Mouse (Mus musculus) hindbrain, embryonic 12.5 days (tissue): ENCODE measurements around the gene Lap3. TPM values are rescaled to one million over a fixed set of nuclear protein-coding genes. Genes with fewer than 3 reads are reported as not detected.

Experiments used
- ATAC-seq: fragments of 200-750 bp; cut with Nextera tagmentation; 2 replicates; pipeline ENCODE4 v1.8.0; 2017; ENCODE audit warnings: moderate TSS enrichment; ENCODE audit not compliant: low FRiP score
- H3K27ac ChIP-seq: fragments of 300-500 bp; sonication (generic); 2 replicates; pipeline ENCODE4 v1.5.1; 2016; ENCODE audit warnings: mild to moderate bottlenecking
- H3K27me3 ChIP-seq: fragments of 300-500 bp; sonication (generic); 2 replicates; pipeline ENCODE4 v1.6.1; 2016; ENCODE audit warnings: mild to moderate bottlenecking
- H3K36me3 ChIP-seq: fragments of 300-500 bp; sonication (generic); 2 replicates; pipeline ENCODE4 v1.6.1; 2016; ENCODE audit warnings: mild to moderate bottlenecking
- H3K4me1 ChIP-seq: fragments of 300-500 bp; sonication (generic); 2 replicates; pipeline ENCODE4 v1.6.1; 2016
- H3K4me2 ChIP-seq: fragments of 300-500 bp; sonication (generic); replicated peaks from 2 replicates; pipeline ENCODE4 v1.6.1; 2016; ENCODE audit warnings: mild to moderate bottlenecking
- H3K4me3 ChIP-seq: fragments of 300-500 bp; sonication (generic); 2 replicates; pipeline ENCODE4 v1.5.1; 2016; ENCODE audit warnings: mild to moderate bottlenecking
- H3K9ac ChIP-seq: fragments of 300-500 bp; sonication (generic); 2 replicates; pipeline ENCODE4 v1.6.1; 2016; ENCODE audit warnings: mild to moderate bottlenecking, moderate library complexity
- H3K9me3 ChIP-seq: fragments of 300-500 bp; sonication (generic); replicated peaks from 2 replicates; pipeline ENCODE4 v1.6.1; 2016; ENCODE audit warnings: mild to moderate bottlenecking
- WGBS: fragments of 180-500 bp; shearing (Covaris S2); methylation state at CpG from one replicate; pipeline ENCODE4 v1.1.7; 2016; 5-methylcytosine and 5-hydroxymethylcytosine counted together
- polyA plus RNA-seq: library from polyadenylated mRNA; unstranded; fragments of >200 nt; fragmentation: Nextera tagmentation; extraction: Ambion mirVana; gene quantifications from 2 replicates; pipeline ENCODE4 v1.2.1, GENCODE M21; 2016

Lap3 gene
- 57.3 and 58.8 TPM in 2 replicates for polyA plus RNA-seq

DNA sequence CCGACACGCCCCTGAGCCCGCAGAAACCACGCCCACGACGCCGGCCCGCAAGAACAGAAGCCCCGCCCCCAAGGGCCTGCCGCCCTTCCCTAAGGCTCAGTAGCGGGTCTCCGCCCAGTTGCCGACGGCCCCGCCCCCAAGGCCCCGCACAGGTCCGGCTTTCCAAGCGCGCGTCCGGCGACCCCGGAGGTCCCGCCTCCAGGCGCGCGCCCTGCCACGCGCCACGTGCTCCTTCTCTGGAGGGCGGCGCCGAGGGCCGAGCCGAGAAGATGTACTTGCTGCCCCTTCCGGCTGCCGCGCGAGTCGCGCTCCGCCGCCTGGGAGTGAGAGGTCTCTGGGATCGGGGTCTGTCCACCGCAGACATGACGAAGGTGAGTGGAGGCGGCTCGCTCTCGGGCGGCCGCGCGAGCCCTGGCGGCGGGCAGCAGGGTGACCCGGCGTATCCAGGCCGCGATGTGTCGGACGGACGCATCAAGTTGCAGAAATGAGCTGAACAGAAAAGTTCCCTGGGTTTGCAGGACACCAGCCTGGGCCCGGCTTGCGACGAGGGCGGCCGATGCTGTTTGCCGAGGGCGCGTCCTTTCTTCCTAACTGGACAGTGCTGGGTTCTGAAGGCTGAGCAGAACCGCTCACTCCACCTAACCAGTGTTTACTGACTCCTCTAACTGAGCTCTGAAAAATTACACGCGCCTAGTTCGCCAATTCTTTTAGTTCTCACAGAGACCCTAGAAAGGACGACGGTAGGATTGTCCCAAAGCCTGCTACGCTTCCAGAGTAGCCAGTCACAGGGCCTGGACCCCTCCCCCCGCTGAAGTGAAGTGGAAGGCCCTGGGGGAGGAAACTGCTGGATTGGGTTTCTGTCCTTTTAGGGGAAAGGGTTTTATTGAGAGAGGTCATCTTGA is at the start of gene Lap3:
TSS of gene Lap3 (plus strand) at position 184 of the 902 bp plus-strand sequence.
- WGBS, result under 1% methylated on average over 76 of the region's 78 CpGs
- peak; percentile 96 for ATAC-seq
- Histone ChIP-seq H3K36me3 (peaks cover 5% of the 10 kb centered on the region), H3K4me1 (0 out of 2 replicates have a peak, but pooled peaks cover 11% of the 10 kb centered on the region), H3K9me3 (no peaks in the 10 kb centered on the region), H3K27ac (peak within 1 kb of the TSS; percentile 35; the same call in 1 of the 2 replicates), H3K9ac (peak within 1 kb of the TSS; percentile 73), H3K4me3 (peak within 1 kb of the TSS; percentile 63), H3K4me2 (peak within 1 kb of the TSS; percentile 70), H3K27me3 (peaks cover 3% of the 10 kb centered on the region; the same call in 1 of the 2 replicates)

GRCm38 (mm10) chr5:45444130-45444832 is 48.9 kb upstream of the Lap3 start:
- Histone ChIP-seq H3K36me3 (peaks cover 18% of the 10 kb centered on the region; the same call in 1 of the 2 replicates), H3K9me3 (no peaks in the 10 kb centered on the region), H3K4me1 (peaks cover 14% of the 10 kb centered on the region), H3K9ac (no peak overlapping the region), H3K4me3 (no peak overlapping the region), H3K4me2 (no peak overlapping the region), H3K27ac (no peak overlapping the region), H3K27me3 (no peaks in the 10 kb centered on the region)
- no peak for ATAC-seq
- 90% methylated on average over 8 of the region's 8 CpGs for WGBS

- Histone ChIP-seq H3K4me2 (peak overlapping the region; percentile 85), H3K36me3 (peaks cover 7% of the 10 kb centered on the region; the same call in 1 of the 2 replicates), H3K9ac (0 out of 2 replicates have a peak overlapping the region, but pooled peaks have one; percentile 27), H3K4me1 (peaks cover 17% of the 10 kb centered on the region), H3K4me3 (peak overlapping the region; percentile 50; the same call in 1 of the 2 replicates), H3K9me3 (no peaks in the 10 kb centered on the region), H3K27ac (no peak overlapping the region), H3K27me3 (no peaks in the 10 kb centered on the region)
- WGBS, result 27% methylated on average over 5 of the region's 5 CpGs
- no peak for ATAC-seq
Observed at GRCm38 (mm10) chr5:45448676-45449075, 44.5 kb upstream of the Lap3 start.

DNA sequence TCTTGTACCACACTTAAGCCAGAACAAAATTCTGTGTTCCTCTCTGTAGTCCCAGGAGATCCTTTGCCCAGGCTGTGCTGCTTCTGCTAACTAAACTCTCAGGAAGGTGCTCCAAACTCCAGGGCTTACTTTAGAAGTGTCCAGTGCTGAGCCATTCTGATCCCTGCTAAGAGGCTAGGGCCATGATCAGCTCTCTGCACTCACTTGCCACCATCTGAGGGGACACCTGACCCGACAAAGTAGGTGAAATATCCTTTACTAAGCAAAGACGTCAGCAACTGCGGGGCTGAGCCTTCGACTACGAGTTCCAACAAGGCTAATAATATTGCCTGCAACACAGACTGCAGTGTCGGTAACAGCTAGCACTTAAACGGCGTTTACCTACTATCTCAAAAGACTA is 44.0 kb upstream of the Lap3 start:
- Histone ChIP-seq H3K36me3 (peaks cover 4% of the 10 kb centered on the region; the same call in 1 of the 2 replicates), H3K27ac (no peak overlapping the region), H3K4me3 (peak overlapping the region; percentile 50), H3K9ac (peak overlapping the region; percentile 62), H3K27me3 (no peaks in the 10 kb centered on the region), H3K9me3 (no peaks in the 10 kb centered on the region), H3K4me1 (peaks cover 17% of the 10 kb centered on the region), H3K4me2 (peak overlapping the region; percentile 85)
- WGBS, result 2% methylated on average over 8 of the region's 8 CpGs
- ATAC-seq, result no peak

DNA sequence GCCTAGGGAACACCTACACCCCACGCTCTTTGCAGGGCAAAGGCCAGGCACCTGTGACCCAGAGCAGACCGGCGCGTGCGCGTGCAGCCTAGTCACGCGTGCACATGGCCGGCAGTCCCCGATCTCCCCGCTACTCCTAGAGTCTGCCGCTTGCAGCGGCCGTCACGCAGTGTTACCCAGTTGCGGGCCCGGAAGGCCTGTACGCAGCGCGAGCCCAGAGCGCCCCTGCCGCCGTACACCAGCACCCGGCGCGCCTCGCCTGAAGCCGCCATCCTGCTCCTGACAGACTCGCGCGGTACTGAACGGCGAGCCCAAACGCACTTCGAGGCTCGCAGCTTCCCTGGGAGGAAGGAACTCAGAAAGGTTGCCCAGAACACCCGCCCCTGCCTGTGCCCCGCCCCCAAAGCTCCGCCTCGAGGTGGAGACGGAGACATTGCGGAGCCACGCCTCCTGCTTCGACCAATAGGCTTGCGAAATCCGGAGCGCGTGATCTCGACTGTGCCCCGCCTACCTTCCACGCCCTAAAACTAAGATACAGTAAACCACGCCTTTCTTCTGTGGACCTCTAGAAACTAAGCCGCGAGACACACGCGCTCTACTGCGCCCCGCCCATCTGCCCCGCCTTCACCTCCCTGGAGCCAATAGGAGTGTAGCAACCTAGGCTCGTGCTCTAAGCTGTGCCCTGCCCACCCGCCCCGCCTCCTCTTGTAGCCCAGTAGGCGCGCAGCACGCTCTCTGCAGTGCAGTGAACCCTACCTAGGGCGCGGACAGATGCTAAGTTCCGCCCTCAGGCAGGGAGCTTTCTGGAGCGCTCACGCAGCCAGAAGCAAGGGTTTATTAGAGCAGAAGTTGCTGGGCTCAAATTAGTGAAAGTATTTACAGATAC is 43.1 kb upstream of the Lap3 start, which contains the start of gene Qdpr:
TSS of gene Qdpr (minus strand) at position 406 of the 886 bp plus-strand sequence.
- H3K9ac ChIP-seq, result peak within 1 kb of the TSS; percentile 62
- ATAC-seq, result peak; percentile 99
- under 1% methylated on average over 70 of the region's 70 CpGs for WGBS
- H3K4me3 ChIP-seq, result peak within 1 kb of the TSS; percentile 50
- H3K4me1 ChIP-seq, result peaks cover 17% of the 10 kb centered on the region
- H3K27me3 ChIP-seq, result no peaks in the 10 kb centered on the region
- H3K9me3 ChIP-seq, result no peaks in the 10 kb centered on the region
- peak within 1 kb of the TSS; percentile 85 for H3K4me2 ChIP-seq
- H3K27ac ChIP-seq, result peak within 1 kb of the TSS; percentile 55
- no peaks in the 10 kb centered on the region for H3K36me3 ChIP-seq

GRCm38 (mm10) chr5:45453451-45453850 is 39.7 kb upstream of the Lap3 start, which contains the start of gene Clrn2:
Gene Clrn2, plus strand, starts transcription at chr5:45453751.
- no peaks in the 10 kb centered on the region for H3K36me3 ChIP-seq
- no peak for ATAC-seq
- H3K9me3 ChIP-seq, result no peaks in the 10 kb centered on the region
- H3K4me2 ChIP-seq, result no peak within 1 kb of the TSS
- 65% methylated on average over 6 of the region's 6 CpGs for WGBS
- no peak within 1 kb of the TSS for H3K9ac ChIP-seq
- H3K4me3 ChIP-seq, result no peak within 1 kb of the TSS
- H3K27ac ChIP-seq, result no peak within 1 kb of the TSS
- H3K27me3 ChIP-seq, result no peaks in the 10 kb centered on the region
- peaks cover 12% of the 10 kb centered on the region for H3K4me1 ChIP-seq

DNA sequence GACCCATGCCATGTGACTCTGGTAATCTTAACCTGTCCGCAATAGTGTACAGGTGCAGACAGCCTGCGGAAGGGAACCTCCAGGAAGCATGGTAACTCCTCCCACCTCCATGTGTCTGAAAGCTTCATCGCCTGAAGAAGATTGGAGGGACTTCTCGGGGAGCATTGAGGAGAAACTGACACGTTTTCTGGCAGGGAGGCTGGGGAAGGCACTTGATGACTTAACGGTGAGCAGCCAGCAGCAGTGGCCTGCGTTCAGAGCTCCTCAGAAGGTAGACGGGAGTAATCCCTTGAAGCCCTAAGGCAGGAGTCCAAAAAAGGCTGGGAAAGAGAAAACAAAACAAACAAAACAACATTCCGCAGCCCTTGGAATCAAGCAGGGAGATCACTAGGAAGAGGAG is 38.7 kb upstream of the Lap3 start:
- no peaks in the 10 kb centered on the region for H3K9me3 ChIP-seq
- H3K36me3 ChIP-seq, result no peaks in the 10 kb centered on the region
- H3K4me2 ChIP-seq, result no peak overlapping the region
- H3K4me1 ChIP-seq, result 0 out of 2 replicates have a peak, but pooled peaks cover 2% of the 10 kb centered on the region
- no peak for ATAC-seq
- no peak overlapping the region for H3K9ac ChIP-seq
- 53% methylated on average over 9 of the region's 9 CpGs for WGBS
- H3K27me3 ChIP-seq, result no peaks in the 10 kb centered on the region
- H3K27ac ChIP-seq, result no peak overlapping the region
- no peak overlapping the region for H3K4me3 ChIP-seq

DNA sequence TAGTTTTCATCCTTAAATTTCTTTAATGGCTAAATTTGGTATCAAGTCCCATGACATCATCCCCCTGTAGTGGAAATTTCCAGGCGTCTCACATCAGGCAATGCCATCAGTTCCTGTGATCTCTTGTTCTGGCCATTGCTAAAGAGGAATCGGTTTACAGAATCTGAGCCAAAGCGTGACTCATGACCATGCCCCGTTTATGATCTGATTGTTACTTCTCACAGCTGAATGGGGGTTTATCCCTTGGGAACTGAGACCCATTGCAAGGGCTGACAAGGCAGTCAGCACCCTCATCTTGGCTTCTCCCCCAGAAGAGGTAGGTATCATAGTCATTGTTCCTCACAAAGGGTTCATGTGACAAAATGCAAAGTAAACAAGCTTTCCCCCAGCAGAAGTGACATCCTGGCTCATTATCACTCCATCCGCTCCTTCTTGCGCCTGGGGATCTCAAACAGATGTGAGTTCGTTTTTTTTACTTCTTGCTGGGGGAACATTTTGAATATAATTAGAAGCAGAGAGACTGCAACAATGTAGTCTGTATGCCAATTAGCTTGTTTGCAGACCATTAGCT is 20.2 kb upstream of the Lap3 start:
- H3K4me3 ChIP-seq, result no peak overlapping the region
- H3K9ac ChIP-seq, result no peak overlapping the region
- ATAC-seq, result no peak
- no peaks in the 10 kb centered on the region for H3K27me3 ChIP-seq
- no peaks in the 10 kb centered on the region for H3K36me3 ChIP-seq
- H3K4me1 ChIP-seq, result no peaks in the 10 kb centered on the region
- no peak overlapping the region for H3K4me2 ChIP-seq
- WGBS, result 56% methylated on average over 7 of the region's 7 CpGs
- H3K9me3 ChIP-seq, result no peaks in the 10 kb centered on the region
- H3K27ac ChIP-seq, result no peak overlapping the region

DNA sequence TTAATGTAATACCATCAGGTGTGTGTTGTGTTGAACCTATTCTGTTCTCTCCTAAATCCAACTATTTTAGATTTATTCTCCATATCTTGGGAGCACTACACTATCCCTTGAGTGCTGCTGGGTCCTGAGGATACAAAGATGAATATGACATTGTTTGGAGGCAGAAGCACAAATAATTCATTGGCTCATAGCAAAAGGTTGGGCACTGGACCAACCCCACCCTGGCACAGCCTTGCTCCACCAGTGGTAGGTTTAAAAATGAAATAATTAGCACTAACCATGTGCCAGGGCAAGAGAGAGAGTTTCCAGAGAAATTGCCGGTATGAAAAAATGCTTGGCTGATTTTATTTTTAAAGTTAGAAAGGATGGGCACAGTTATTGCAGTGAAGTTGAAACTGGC is 19.7 kb upstream of the Lap3 start:
- Histone ChIP-seq H3K27me3 (no peaks in the 10 kb centered on the region), H3K36me3 (no peaks in the 10 kb centered on the region), H3K4me3 (no peak overlapping the region), H3K9ac (no peak overlapping the region), H3K4me2 (no peak overlapping the region), H3K27ac (no peak overlapping the region), H3K9me3 (no peaks in the 10 kb centered on the region), H3K4me1 (no peaks in the 10 kb centered on the region)
- ATAC-seq, result no peak
- WGBS, result 98% methylated on average over 1 of the region's 1 CpGs

GRCm38 (mm10) chr5:45474215-45474614 is 19.0 kb upstream of the Lap3 start:
- Histone ChIP-seq H3K27me3 (no peaks in the 10 kb centered on the region), H3K27ac (no peak overlapping the region), H3K4me2 (no peak overlapping the region), H3K4me3 (no peak overlapping the region), H3K9me3 (no peaks in the 10 kb centered on the region), H3K36me3 (no peaks in the 10 kb centered on the region), H3K9ac (no peak overlapping the region), H3K4me1 (no peaks in the 10 kb centered on the region)
- ATAC-seq, result no peak
- WGBS, result 36% methylated on average over 6 of the region's 6 CpGs

- no peak overlapping the region for H3K9ac ChIP-seq
- H3K4me1 ChIP-seq, result no peaks in the 10 kb centered on the region
- H3K27ac ChIP-seq, result no peak overlapping the region
- H3K9me3 ChIP-seq, result no peaks in the 10 kb centered on the region
- no peak overlapping the region for H3K4me2 ChIP-seq
- ATAC-seq, result no peak
- 82% methylated on average over 3 of the region's 4 CpGs for WGBS
- no peaks in the 10 kb centered on the region for H3K27me3 ChIP-seq
- no peaks in the 10 kb centered on the region for H3K36me3 ChIP-seq
- no peak overlapping the region for H3K4me3 ChIP-seq
Observed at GRCm38 (mm10) chr5:45474758-45475157, 18.4 kb upstream of the Lap3 start.
